Mouse (Mus musculus) MEL (cell line): Measurements from ENCODE around the gene Rabep2. TPM values are rescaled to one million over a fixed set of nuclear protein-coding genes. Genes with fewer than 3 reads are reported as not detected.
A peak's percentile ranks its signal among the peaks of the same experiment; 100 is the strongest.
"Not testable (repeated sequence)": the region's sequence is repeated elsewhere in the genome, so short reads cannot be mapped to it uniquely, and the experiment has no call there.

Source experiments
- DNase-seq: peaks from one replicate; pipeline ENCODE4 v3.0.0; 2011; ENCODE audit warnings: low read depth, low spot score
- H3K27ac ChIP-seq: 2 replicates; pipeline ENCODE4 v1.5.1; 2012; ENCODE audit warnings: low read depth, mild to moderate bottlenecking, control low read depth, low read length, moderate library complexity; ENCODE audit not compliant: control insufficient read depth
- H3K27me3 ChIP-seq, 2 experiments: fragments of 150-350 bp in 1 of 2; sonication (generic) in 1 of 2; 2 replicates each; pipeline ENCODE4 v1.6.1; 2012; ENCODE audit warnings: low read length in 2 of 2, mild to moderate bottlenecking in 2 of 2, improper control_type of control experiment in 1 of 2, moderate library complexity in 1 of 2; ENCODE audit not compliant: insufficient read depth in 2 of 2, control insufficient read depth in 1 of 2
- H3K36me3 ChIP-seq, 2 experiments: 2 replicates each; pipeline ENCODE4 v1.6.1; 2012 to 2014; ENCODE audit warnings: low read length in 2 of 2, improper control_type of control experiment in 1 of 2, inconsistent platforms in 1 of 2, mild to moderate bottlenecking in 1 of 2; ENCODE audit not compliant: insufficient read depth in 2 of 2, control insufficient read depth in 1 of 2
- H3K4me1 ChIP-seq, 2 experiments: fragments of 150-350 bp in 1 of 2; sonication (generic) in 1 of 2; 2 replicates each; pipeline ENCODE4 v1.6.1; 2012; ENCODE audit warnings: low read length in 2 of 2, improper control_type of control experiment in 1 of 2, mild to moderate bottlenecking in 1 of 2; ENCODE audit not compliant: insufficient read depth in 2 of 2, control insufficient read depth in 1 of 2
- H3K4me3 ChIP-seq, 2 experiments: fragments of 150-350 bp in 1 of 2; sonication (generic) in 1 of 2; 2 replicates each; pipeline ENCODE4 v1.5.1; 2012; ENCODE audit warnings: low read depth in 2 of 2, low read length in 2 of 2, mild to moderate bottlenecking in 2 of 2, moderate library complexity in 2 of 2, control low read depth in 1 of 2, improper control_type of control experiment in 1 of 2; ENCODE audit not compliant: control insufficient read depth in 1 of 2, insufficient read depth in 1 of 2
- H3K79me2 ChIP-seq: 2 replicates; pipeline ENCODE4 v1.6.1; 2012; ENCODE audit warnings: mild to moderate bottlenecking, low read length, moderate library complexity; ENCODE audit not compliant: control insufficient read depth, poor library complexity, insufficient read depth
- H3K9ac ChIP-seq: 2 replicates; pipeline ENCODE4 v1.6.1; 2012; ENCODE audit warnings: low read depth, mild to moderate bottlenecking, control low read depth, low read length, moderate library complexity; ENCODE audit not compliant: control insufficient read depth, poor library complexity, severe bottlenecking
- H3K9me3 ChIP-seq: fragments of 150-350 bp; sonication (generic); replicated peaks from 2 replicates; pipeline ENCODE4 v1.6.1; 2012; ENCODE audit warnings: mild to moderate bottlenecking, low read length, improper control_type of control experiment, moderate library complexity; ENCODE audit not compliant: insufficient read depth
- CTCF ChIP-seq, 3 experiments: IDR thresholded peaks in 2 of 3; conservative IDR thresholded peaks in 1 of 3; 2 replicates each; pipeline ENCODE4 v1.5.1; 2011 to 2012; ENCODE audit warnings: low read length in 3 of 3, low read depth in 2 of 3, mild to moderate bottlenecking in 2 of 3, improper control_type of control experiment in 1 of 3, inconsistent platforms in 1 of 3, mixed read lengths in 1 of 3, moderate library complexity in 1 of 3; ENCODE audit not compliant: control insufficient read depth in 1 of 3, insufficient read depth in 1 of 3, poor library complexity in 1 of 3, severe bottlenecking in 1 of 3
- E2F4 ChIP-seq: IDR thresholded peaks from 2 replicates; pipeline ENCODE4 v1.6.1; 2011; ENCODE audit warnings: low read depth, low read length, improper control_type of control experiment, borderline replicate concordance
- EP300 ChIP-seq, 2 experiments: IDR thresholded peaks; 2 replicates each; pipeline ENCODE4 v1.6.1; 2011; ENCODE audit warnings: improper control_type of control experiment in 2 of 2, low read length in 2 of 2, low read depth in 1 of 2, mild to moderate bottlenecking in 1 of 2
- ETS1 ChIP-seq: IDR thresholded peaks from 2 replicates; pipeline ENCODE4 v1.6.1; 2012; ENCODE audit warnings: low read depth, mild to moderate bottlenecking, inconsistent platforms, low read length, improper control_type of control experiment, moderate library complexity
- GATA1 ChIP-seq: IDR thresholded peaks from 2 replicates; pipeline ENCODE4 v1.6.1; 2011; ENCODE audit warnings: low read depth, low read length, improper control_type of control experiment
- KAT2A ChIP-seq: conservative IDR thresholded peaks from 2 replicates; pipeline ENCODE4 v1.6.1; 2012; ENCODE audit warnings: low read depth, low read length, improper control_type of control experiment, inconsistent platforms
- MAFK ChIP-seq: IDR thresholded peaks from 2 replicates; pipeline ENCODE4 v1.6.1; 2011; ENCODE audit warnings: low read depth, mild to moderate bottlenecking, low read length, improper control_type of control experiment, borderline replicate concordance
- MXI1 ChIP-seq: IDR thresholded peaks from 2 replicates; pipeline ENCODE4 v1.6.1; 2011; ENCODE audit warnings: mild to moderate bottlenecking, low read depth, low read length, improper control_type of control experiment
- MYC ChIP-seq: IDR thresholded peaks from 2 replicates; pipeline ENCODE4 v1.6.1; 2011; ENCODE audit warnings: low read depth, mild to moderate bottlenecking, low read length, improper control_type of control experiment, moderate library complexity
- NELFE ChIP-seq: IDR thresholded peaks from 2 replicates; pipeline ENCODE4 v1.6.1; 2011; ENCODE audit warnings: low read depth, low read length, improper control_type of control experiment
- POLR2AphosphoS5 ChIP-seq: IDR thresholded peaks from 2 replicates; pipeline ENCODE4 v1.6.1; 2012; ENCODE audit warnings: low read depth, borderline replicate concordance, mild to moderate bottlenecking, inconsistent platforms, low read length, moderate library complexity, mixed read lengths
- RAD21 ChIP-seq: IDR thresholded peaks from 2 replicates; pipeline ENCODE4 v1.6.1; 2011; ENCODE audit warnings: mild to moderate bottlenecking, low read depth, low read length, improper control_type of control experiment
- RCOR1 ChIP-seq: IDR thresholded peaks from 2 replicates; pipeline ENCODE4 v1.6.1; 2012; ENCODE audit warnings: low read depth, mild to moderate bottlenecking, inconsistent platforms, low read length, improper control_type of control experiment
- SIN3A ChIP-seq: IDR thresholded peaks from 2 replicates; pipeline ENCODE4 v1.6.1; 2012; ENCODE audit warnings: low read length, improper control_type of control experiment, inconsistent platforms
- TCF12 ChIP-seq: IDR thresholded peaks from 2 replicates; pipeline ENCODE4 v1.6.1; 2014; ENCODE audit warnings: low read depth, mild to moderate bottlenecking, inconsistent platforms, low read length, improper control_type of control experiment, moderate library complexity
- UBTF ChIP-seq: IDR thresholded peaks from 2 replicates; pipeline ENCODE4 v1.6.1; 2012; ENCODE audit warnings: low read depth, mild to moderate bottlenecking, inconsistent platforms, low read length, improper control_type of control experiment, moderate library complexity, borderline replicate concordance; ENCODE audit not compliant: insufficient read depth
- ZMIZ1 ChIP-seq: IDR thresholded peaks from 2 replicates; pipeline ENCODE4 v1.6.1; 2012; ENCODE audit warnings: low read depth, mild to moderate bottlenecking, inconsistent platforms, low read length, improper control_type of control experiment, moderate library complexity
- polyA plus RNA-seq, 2 experiments: library from polyadenylated mRNA; stranded (reverse) in 1 of 2; unstranded in 1 of 2; fragments of >175 nt in 1 of 2; fragments of >200 nt in 1 of 2; gene quantifications; 2 replicates each; pipeline versions ENCODE4 v1.2.1 to v1.2.4; 2012; ENCODE audit warnings: low replicate concordance in 2 of 2, low read depth in 1 of 2; ENCODE audit not compliant: insufficient read length in 2 of 2, insufficient read depth in 1 of 2, missing spikeins in 1 of 2
- total RNA-seq: library from RNA; depleted of rRNA; stranded (reverse); fragments of 300-350 nt; gene quantifications from 2 replicates; pipeline ENCODE4 v1.2.3, GENCODE M21; 2012

The Rabep2 gene
- total and polyA plus RNA-seq, 3 experiments: 12.9 to 16.2 TPM; not detected in 1

- TF ChIP-seq CTCF (IDR thresholded peaks at IDR 0.05 in 2 of 3, conservative IDR thresholded peaks at IDR 0.05 in 1 of 3; ENCODE audit: control insufficient read depth in 1 of 3, insufficient read depth in 1 of 3, low read depth in 2 of 3, low read length in 3 of 3, poor library complexity in 1 of 3, severe bottlenecking in 1 of 3): no peak
- no peak for TF ChIP-seq ZMIZ1
- no peak for TF ChIP-seq POLR2AphosphoS5
- TF ChIP-seq TCF12: no peak
These were observed at the start of gene Rabep2 (continued) for GRCm38 (mm10) chr7:126428631-126429502.

GRCm38 (mm10) chr7:126383565-126383964 lies 45.0 kb upstream of the Rabep2 start:
- H3K36me3 ChIP-seq: peaks cover 1 to 11% of the 10 kb centered on the region in 2 experiments; a peak in 3 of 4 replicates
- no peaks in the 10 kb centered on the region for H3K9me3 ChIP-seq
- DNase-seq: peak; percentile 40
- no peak overlapping the region for H3K4me3 ChIP-seq
- peaks cover 0 to 5% of the 10 kb centered on the region in 2 experiments; a peak in 1 of 4 replicates for H3K4me1 ChIP-seq
- H3K9ac ChIP-seq: no peak overlapping the region
- H3K27ac ChIP-seq: no peak overlapping the region
- H3K27me3 ChIP-seq: no peaks in the 10 kb centered on the region
- H3K79me2 ChIP-seq: no peaks in the 10 kb centered on the region
- TF ChIP-seq ETS1: peak; percentile 65
- TF ChIP-seq NELFE: no peak
- TF ChIP-seq POLR2AphosphoS5: no peak
- TF ChIP-seq GATA1: peak; percentile 75
- no peak for TF ChIP-seq UBTF
- TF ChIP-seq ZMIZ1: no peak
- peak; percentile 78 for TF ChIP-seq TCF12
- TF ChIP-seq MAFK: 0 out of 2 replicates have a peak, but pooled peaks have one; percentile 22
- TF ChIP-seq MXI1: 0 out of 2 replicates have a peak, but pooled peaks have one; percentile 25
- TF ChIP-seq SIN3A: peak; percentile 53
- TF ChIP-seq E2F4: no peak
- no peak for TF ChIP-seq KAT2A
- TF ChIP-seq RCOR1: peak; percentile 95
- TF ChIP-seq RAD21: no peak
- TF ChIP-seq EP300 (IDR thresholded peaks at IDR 0.05; ENCODE audit: low read depth in 1 of 2, low read length in 2 of 2): peak; percentile 19 to 58; a peak in 2 of 4 replicates

- Histone ChIP-seq H3K9ac (no peak overlapping the region), H3K36me3 (peaks cover 7 to 8% of the 10 kb centered on the region in 2 experiments), H3K27ac (no peak overlapping the region), H3K9me3 (no peaks in the 10 kb centered on the region), H3K4me3 (no peak overlapping the region), H3K79me2 (no peaks in the 10 kb centered on the region), H3K4me1 (peaks cover 0 to 3% of the 10 kb centered on the region in 2 experiments; a peak in 1 of 4 replicates), H3K27me3 (no peaks in the 10 kb centered on the region)
- TF ChIP-seq RAD21 (no peak), MYC (no peak), POLR2AphosphoS5 (no peak)
- DNase-seq: no peak
These were observed 40.4 kb upstream of the Rabep2 start for GRCm38 (mm10) chr7:126388185-126388584.

- H3K27me3 ChIP-seq, H3K4me3 ChIP-seq, H3K9me3 ChIP-seq, H3K4me1 ChIP-seq, H3K27ac ChIP-seq, H3K9ac ChIP-seq, H3K36me3 ChIP-seq, H3K79me2 ChIP-seq, DNase-seq: not testable (repeated sequence)
These were observed 36.3 kb upstream of the Rabep2 start for GRCm38 (mm10) chr7:126392086-126392884.
